Mouse (Mus musculus): ENCODE data around the gene Aqr. TPM values are rescaled to one million over a fixed set of nuclear protein-coding genes. Genes with fewer than 3 reads are reported as not detected.
A peak's percentile ranks its signal among the peaks of the same experiment; 100 is the strongest.

The Aqr gene
- polyA plus RNA-seq, 1 experiment from 2014 or later, result 32.5 TPM

DNA sequence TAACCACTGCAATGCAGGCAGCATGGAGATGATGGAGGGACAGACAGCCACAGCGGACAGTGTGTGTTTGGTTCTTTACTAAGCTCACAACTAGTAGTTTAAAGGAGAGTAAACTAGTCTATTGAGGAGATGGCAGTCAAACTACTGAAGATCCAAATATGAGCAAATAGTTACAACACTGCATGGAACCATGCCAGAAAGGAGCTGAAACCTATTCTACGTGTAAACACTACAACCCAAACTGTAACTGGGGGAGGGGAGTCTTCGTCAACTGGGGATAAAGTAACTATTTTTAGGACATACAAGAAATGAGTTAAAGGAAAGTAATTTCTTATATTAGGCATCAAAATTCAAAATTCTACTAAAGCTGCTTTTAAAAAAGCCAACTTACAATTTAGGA, 84.4 kb downstream of the Aqr start:
- Histone ChIP-seq H3K36me3 (peaks cover 74% of the 10 kb centered on the region), H3K4me3 (no peak overlapping the region), H3K9ac (no peak overlapping the region), H3K4me2 (no peak overlapping the region), H3K4me1 (replicated peaks) (0 out of 2 replicates have a peak, but pooled peaks cover 7% of the 10 kb centered on the region), H3K27ac (ENCODE audit: poor library complexity, severe bottlenecking) (no peak overlapping the region), H3K27me3 (replicated peaks) (no peaks in the 10 kb centered on the region), H3K9me3 (replicated peaks) (no peaks in the 10 kb centered on the region)
- ATAC-seq (ENCODE audit: insufficient number of reproducible peaks, low FRiP score), result no peak
- 88% methylated on average over 3 of the region's 3 CpGs for WGBS

DNA sequence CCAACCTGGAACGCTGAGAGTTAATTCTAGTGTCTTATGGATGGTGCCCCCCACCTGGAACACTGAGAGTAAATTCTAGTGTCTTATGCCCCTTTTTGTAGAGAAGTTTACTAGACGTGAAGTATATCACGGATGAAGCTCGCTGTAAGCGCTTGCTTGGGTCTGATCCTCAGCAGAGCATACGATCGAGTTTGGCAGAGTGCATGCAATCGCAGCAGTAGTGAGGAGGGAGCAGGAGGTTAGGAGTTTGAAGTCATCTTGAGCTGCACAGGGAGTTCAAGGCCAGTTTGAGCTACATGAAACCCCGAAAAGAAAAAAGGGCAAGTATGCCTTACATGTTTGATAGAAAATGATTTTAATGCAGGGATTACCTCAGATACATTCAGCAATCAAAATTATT, 86.0 kb downstream of the Aqr start:
- Histone ChIP-seq H3K27me3 (replicated peaks) (no peaks in the 10 kb centered on the region), H3K4me1 (replicated peaks) (0 out of 2 replicates have a peak, but pooled peaks cover 7% of the 10 kb centered on the region), H3K9me3 (replicated peaks) (no peaks in the 10 kb centered on the region), H3K9ac (no peak overlapping the region), H3K4me3 (no peak overlapping the region), H3K27ac (ENCODE audit: poor library complexity, severe bottlenecking) (no peak overlapping the region), H3K36me3 (peaks cover 61% of the 10 kb centered on the region), H3K4me2 (no peak overlapping the region)
- ATAC-seq (ENCODE audit: insufficient number of reproducible peaks, low FRiP score), result no peak
- 90% methylated on average over 9 of the region's 9 CpGs for WGBS

DNA sequence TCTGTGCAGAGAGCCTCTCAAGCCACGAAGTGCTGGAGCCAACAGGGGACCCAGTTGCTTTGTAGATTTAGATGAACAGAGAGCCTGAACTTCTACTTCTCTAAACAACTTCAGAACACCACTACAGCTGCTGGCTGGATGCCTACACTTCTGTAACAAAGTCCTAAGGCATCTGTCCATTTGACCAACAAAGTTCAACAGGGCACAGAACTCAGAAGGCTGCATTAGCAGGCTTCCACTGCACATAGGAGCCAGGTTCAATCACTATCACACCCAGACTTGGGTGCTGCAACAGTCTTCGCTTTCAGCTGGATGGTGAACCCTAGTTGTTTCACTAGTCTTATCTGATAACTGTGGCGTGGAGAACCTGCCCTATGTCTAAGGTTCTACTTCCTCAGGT, 87.0 kb downstream of the Aqr start:
- Histone ChIP-seq H3K27ac (ENCODE audit: poor library complexity, severe bottlenecking) (no peak overlapping the region), H3K27me3 (replicated peaks) (no peaks in the 10 kb centered on the region)

GRCm38 (mm10) chr2:114099109-114099508, 87.7 kb downstream of the Aqr start:
- Histone ChIP-seq H3K27me3 (replicated peaks) (no peaks in the 10 kb centered on the region), H3K9ac (no peak overlapping the region), H3K27ac (ENCODE audit: poor library complexity, severe bottlenecking) (no peak overlapping the region), H3K4me1 (replicated peaks) (0 out of 2 replicates have a peak, but pooled peaks cover 7% of the 10 kb centered on the region), H3K4me3 (no peak overlapping the region), H3K9me3 (replicated peaks) (no peaks in the 10 kb centered on the region), H3K4me2 (no peak overlapping the region), H3K36me3 (peaks cover 46% of the 10 kb centered on the region)
- whole genome bisulfite sequencing, result 91% methylated on average over 5 of the region's 5 CpGs
- no peak for ATAC-seq (ENCODE audit: insufficient number of reproducible peaks, low FRiP score)

More for the DNA sequence above, 87.0 kb downstream of the Aqr start:
- 0 out of 2 replicates have a peak, but pooled peaks cover 7% of the 10 kb centered on the region for H3K4me1 ChIP-seq (replicated peaks)
- no peaks in the 10 kb centered on the region for H3K9me3 ChIP-seq (replicated peaks)
- peaks cover 52% of the 10 kb centered on the region for H3K36me3 ChIP-seq
- H3K9ac ChIP-seq, result no peak overlapping the region
- no peak for ATAC-seq (ENCODE audit: insufficient number of reproducible peaks, low FRiP score)
- H3K4me2 ChIP-seq, result no peak overlapping the region
- H3K4me3 ChIP-seq, result no peak overlapping the region
- 82% methylated on average over 3 of the region's 3 CpGs for WGBS

GRCm38 (mm10) chr2:114097627-114098026, 89.2 kb downstream of the Aqr start:
- no peak for ATAC-seq (ENCODE audit: insufficient number of reproducible peaks, low FRiP score)
- Histone ChIP-seq H3K27ac (ENCODE audit: poor library complexity, severe bottlenecking) (no peak overlapping the region), H3K9me3 (replicated peaks) (no peaks in the 10 kb centered on the region), H3K36me3 (peaks cover 37% of the 10 kb centered on the region), H3K9ac (no peak overlapping the region), H3K4me2 (no peak overlapping the region), H3K4me3 (no peak overlapping the region), H3K27me3 (replicated peaks) (no peaks in the 10 kb centered on the region), H3K4me1 (replicated peaks) (0 out of 2 replicates have a peak, but pooled peaks cover 7% of the 10 kb centered on the region)
- 36% methylated on average over 4 of the region's 4 CpGs for WGBS

GRCm38 (mm10) chr2:114096570-114096969, 90.3 kb downstream of the Aqr start:
- no peak for ATAC-seq (ENCODE audit: insufficient number of reproducible peaks, low FRiP score)
- no peak overlapping the region for H3K9ac ChIP-seq
- WGBS, result 88% methylated on average over 1 of the region's 1 CpGs
- H3K4me2 ChIP-seq, result no peak overlapping the region
- no peaks in the 10 kb centered on the region for H3K9me3 ChIP-seq (replicated peaks)
- no peak overlapping the region for H3K27ac ChIP-seq (ENCODE audit: poor library complexity, severe bottlenecking)
- H3K4me1 ChIP-seq (replicated peaks), result 0 out of 2 replicates have a peak, but pooled peaks cover 7% of the 10 kb centered on the region
- H3K27me3 ChIP-seq (replicated peaks), result no peaks in the 10 kb centered on the region
- H3K36me3 ChIP-seq, result peaks cover 27% of the 10 kb centered on the region
- H3K4me3 ChIP-seq, result no peak overlapping the region

GRCm38 (mm10) chr2:114095348-114095747, 91.5 kb downstream of the Aqr start:
- Histone ChIP-seq H3K36me3 (peaks cover 17% of the 10 kb centered on the region), H3K9me3 (replicated peaks) (no peaks in the 10 kb centered on the region)
- no peak for ATAC-seq (ENCODE audit: insufficient number of reproducible peaks, low FRiP score)

DNA sequence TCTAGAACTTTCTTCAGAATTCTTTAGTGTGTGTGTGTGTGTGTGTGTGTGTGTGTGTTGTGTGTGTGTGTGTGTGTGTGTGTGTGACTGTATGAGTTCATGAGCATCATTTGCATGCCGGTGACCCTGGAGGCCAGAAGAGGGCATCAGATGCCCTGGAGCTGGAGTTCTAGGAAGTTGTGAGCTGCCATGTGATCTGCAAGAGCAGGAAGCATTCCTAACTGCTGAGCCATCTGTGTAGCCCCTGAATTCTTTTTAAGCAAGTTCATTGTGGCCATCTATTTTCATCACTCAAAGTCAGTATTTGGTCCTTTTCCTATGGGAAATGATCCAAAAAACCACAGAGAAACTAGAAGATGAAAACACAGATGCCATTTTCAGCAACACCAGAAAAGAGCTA, 92.1 kb downstream of the Aqr start:
- Histone ChIP-seq H3K9me3 (replicated peaks) (no peaks in the 10 kb centered on the region), H3K27me3 (replicated peaks) (no peaks in the 10 kb centered on the region), H3K36me3 (peaks cover 10% of the 10 kb centered on the region), H3K9ac (no peak overlapping the region), H3K4me1 (replicated peaks) (0 out of 2 replicates have a peak, but pooled peaks cover 4% of the 10 kb centered on the region), H3K27ac (ENCODE audit: poor library complexity, severe bottlenecking) (no peak overlapping the region), H3K4me3 (no peak overlapping the region), H3K4me2 (no peak overlapping the region)
- WGBS, result 95% methylated on average over 1 of the region's 1 CpGs
- no peak for ATAC-seq (ENCODE audit: insufficient number of reproducible peaks, low FRiP score)

More at GRCm38 (mm10) chr2:114095348-114095747, 91.5 kb downstream of the Aqr start:
- Histone ChIP-seq H3K4me3 (no peak overlapping the region), H3K27me3 (replicated peaks) (no peaks in the 10 kb centered on the region), H3K27ac (ENCODE audit: poor library complexity, severe bottlenecking) (no peak overlapping the region), H3K4me2 (no peak overlapping the region), H3K9ac (no peak overlapping the region), H3K4me1 (replicated peaks) (0 out of 2 replicates have a peak, but pooled peaks cover 7% of the 10 kb centered on the region)
- WGBS, result 80% methylated on average over 5 of the region's 5 CpGs

DNA sequence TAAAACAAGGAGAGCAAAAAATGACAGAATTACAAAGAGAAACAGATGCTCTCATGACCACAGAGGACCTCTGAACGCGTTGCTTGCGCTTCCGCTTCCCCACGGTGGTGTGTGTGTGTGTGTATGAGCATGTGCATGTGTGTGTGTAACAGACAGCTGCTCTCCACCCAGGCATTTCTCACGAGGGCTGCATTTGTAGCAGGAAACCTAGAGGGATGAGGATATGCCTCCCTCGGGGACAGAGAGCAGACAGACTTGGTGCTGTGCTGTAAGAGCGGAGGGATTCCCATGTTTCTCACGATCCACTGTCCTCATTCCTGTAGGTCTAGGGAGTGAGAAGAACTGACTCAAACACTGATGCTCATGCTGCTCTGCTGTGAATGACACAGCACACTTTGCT, 93.2 kb downstream of the Aqr start:
- Histone ChIP-seq H3K27ac (ENCODE audit: poor library complexity, severe bottlenecking) (no peak overlapping the region), H3K4me1 (replicated peaks) (0 out of 2 replicates have a peak, but pooled peaks cover 3% of the 10 kb centered on the region), H3K4me2 (no peak overlapping the region), H3K27me3 (replicated peaks) (no peaks in the 10 kb centered on the region), H3K36me3 (peaks cover 3% of the 10 kb centered on the region; the same call in 1 of the 2 replicates), H3K9ac (no peak overlapping the region), H3K9me3 (replicated peaks) (no peaks in the 10 kb centered on the region), H3K4me3 (no peak overlapping the region)
- 75% methylated on average over 9 of the region's 9 CpGs for WGBS
- ATAC-seq (ENCODE audit: insufficient number of reproducible peaks, low FRiP score), result no peak

GRCm38 (mm10) chr2:114089862-114090261, 97.0 kb downstream of the Aqr start:
- no peaks in the 10 kb centered on the region for H3K9me3 ChIP-seq (replicated peaks)

DNA sequence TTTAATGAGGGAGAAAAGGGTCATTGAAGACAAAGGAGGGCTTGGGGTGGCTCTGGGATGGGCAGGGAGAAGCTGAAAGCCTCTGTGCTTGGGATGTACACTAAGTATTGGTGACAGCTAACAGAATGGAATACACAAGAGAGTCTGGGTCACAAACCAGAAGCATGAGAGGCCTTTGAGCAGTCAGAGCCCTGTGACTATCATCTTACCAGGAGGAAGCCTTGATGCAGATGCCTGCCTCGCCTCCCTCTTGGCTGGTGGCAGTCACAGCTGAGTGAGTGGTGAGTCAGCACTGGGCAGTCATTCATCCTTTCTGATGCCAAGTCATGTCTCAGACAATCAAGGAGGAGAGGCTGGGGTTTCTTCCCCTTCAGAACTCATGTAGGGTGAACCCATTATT, 99.6 kb downstream of the Aqr start:
- H3K36me3 ChIP-seq, result no peaks in the 10 kb centered on the region
- H3K9ac ChIP-seq, result no peak overlapping the region
- ATAC-seq (ENCODE audit: insufficient number of reproducible peaks, low FRiP score), result no peak
- WGBS, result 63% methylated on average over 1 of the region's 1 CpGs
- H3K4me2 ChIP-seq, result no peak overlapping the region
- no peak overlapping the region for H3K27ac ChIP-seq (ENCODE audit: poor library complexity, severe bottlenecking)
- H3K9me3 ChIP-seq (replicated peaks), result no peaks in the 10 kb centered on the region
- H3K4me1 ChIP-seq (replicated peaks), result peaks cover 6% of the 10 kb centered on the region
- H3K4me3 ChIP-seq, result no peak overlapping the region
- no peaks in the 10 kb centered on the region for H3K27me3 ChIP-seq (replicated peaks)

More at GRCm38 (mm10) chr2:114089862-114090261, 97.0 kb downstream of the Aqr start:
- 77% methylated on average over 3 of the region's 3 CpGs for WGBS
- Histone ChIP-seq H3K9ac (no peak overlapping the region), H3K27me3 (replicated peaks) (no peaks in the 10 kb centered on the region), H3K4me1 (replicated peaks) (peaks cover 6% of the 10 kb centered on the region), H3K36me3 (no peaks in the 10 kb centered on the region), H3K4me3 (no peak overlapping the region), H3K4me2 (no peak overlapping the region), H3K27ac (ENCODE audit: poor library complexity, severe bottlenecking) (no peak overlapping the region)
- no peak for ATAC-seq (ENCODE audit: insufficient number of reproducible peaks, low FRiP score)

DNA sequence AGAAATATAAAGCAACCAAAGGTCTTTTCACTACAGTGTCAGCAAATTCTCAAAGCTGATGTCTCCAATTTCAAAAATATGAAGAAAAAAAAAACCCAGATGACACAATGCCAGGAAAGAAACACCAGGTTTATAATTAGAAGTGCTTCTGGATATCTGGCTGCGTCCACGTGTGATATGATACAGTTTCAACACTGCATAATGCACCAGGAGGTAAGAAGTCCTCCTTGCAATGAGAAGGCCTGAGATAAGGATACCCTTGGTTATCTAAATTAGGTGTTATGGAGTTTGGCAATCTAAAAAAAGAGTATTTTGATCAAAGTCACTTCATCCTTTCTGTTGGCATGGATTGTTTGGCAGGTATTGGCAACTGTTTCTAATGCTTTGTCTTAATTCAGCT, 114.9 kb downstream of the Aqr start:
- peak overlapping the region; percentile 43; the same call in 1 of the 2 replicates for H3K27ac ChIP-seq (ENCODE audit: poor library complexity, severe bottlenecking)

More for the DNA sequence above, 114.9 kb downstream of the Aqr start:
- Histone ChIP-seq H3K4me2 (no peak overlapping the region), H3K9me3 (replicated peaks) (no peaks in the 10 kb centered on the region), H3K4me3 (no peak overlapping the region), H3K9ac (no peak overlapping the region), H3K4me1 (replicated peaks) (no peaks in the 10 kb centered on the region), H3K36me3 (no peaks in the 10 kb centered on the region), H3K27me3 (replicated peaks) (no peaks in the 10 kb centered on the region)
- ATAC-seq (ENCODE audit: insufficient number of reproducible peaks, low FRiP score), result no peak
- WGBS, result 32% methylated on average over 2 of the region's 2 CpGs

All from heart, embryonic 12.5 days (tissue).